Mouse (Mus musculus) stomach, adult 2 months (tissue): ENCODE measurements around the gene Rhox2a. TPM values are rescaled to one million over a fixed set of nuclear protein-coding genes. Genes with fewer than 3 reads are reported as not detected.

Source experiments
- polyA plus RNA-seq: library from polyadenylated mRNA; depleted of rRNA; stranded (reverse); fragments of >200 nt; gene quantifications from 2 replicates; pipeline ENCODE4 v1.2.3, GENCODE M21; 2012; rRNA removed

Rhox2a gene
- not detected in 2 replicates for polyA plus RNA-seq

DNA sequence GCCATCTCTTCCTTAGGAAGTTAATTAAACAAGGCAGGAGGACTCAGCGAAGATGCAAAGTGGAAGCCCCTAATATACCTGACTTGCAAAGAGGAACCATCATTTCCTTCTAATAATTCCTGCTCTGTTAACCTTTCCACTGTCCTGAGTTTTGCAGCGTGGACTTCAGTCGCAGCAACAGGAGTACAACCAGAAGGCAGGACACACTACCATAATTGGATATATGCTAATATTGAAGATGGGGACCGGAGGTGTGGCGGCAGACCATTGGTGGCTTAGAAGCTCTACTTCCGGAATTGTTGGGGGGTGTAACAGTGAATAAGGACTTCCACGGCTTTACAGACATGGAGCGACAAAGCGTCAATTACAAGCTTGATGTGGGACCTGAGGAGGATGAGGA is at the start of gene Rhox2a:
Gene Rhox2a, plus strand, starts transcription at position 301 of the 400 bp plus-strand sequence.

DNA sequence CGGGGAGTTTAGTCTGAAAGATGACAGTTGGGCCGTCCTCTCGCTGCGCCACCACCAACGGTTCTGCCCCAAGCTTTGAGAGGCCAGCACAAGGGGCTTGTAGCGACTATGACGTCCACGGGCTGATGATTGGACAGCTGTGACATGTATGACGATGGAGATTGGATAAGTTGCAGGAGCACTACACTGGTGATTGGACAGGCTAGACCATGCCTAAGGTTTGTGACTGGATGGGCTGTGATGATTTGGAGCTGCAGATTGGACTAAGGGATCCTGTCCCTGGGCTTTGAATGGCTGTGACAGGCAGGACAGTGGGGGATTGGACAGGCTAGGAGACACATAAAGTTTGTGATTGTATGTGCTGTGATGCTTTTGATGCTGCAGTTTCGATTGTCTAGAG is 33.8 kb upstream of the Rhox2a start, which contains the start of gene Gm9:
Gene Gm9, minus strand, starts transcription at position 101 of the 400 bp plus-strand sequence.

DNA sequence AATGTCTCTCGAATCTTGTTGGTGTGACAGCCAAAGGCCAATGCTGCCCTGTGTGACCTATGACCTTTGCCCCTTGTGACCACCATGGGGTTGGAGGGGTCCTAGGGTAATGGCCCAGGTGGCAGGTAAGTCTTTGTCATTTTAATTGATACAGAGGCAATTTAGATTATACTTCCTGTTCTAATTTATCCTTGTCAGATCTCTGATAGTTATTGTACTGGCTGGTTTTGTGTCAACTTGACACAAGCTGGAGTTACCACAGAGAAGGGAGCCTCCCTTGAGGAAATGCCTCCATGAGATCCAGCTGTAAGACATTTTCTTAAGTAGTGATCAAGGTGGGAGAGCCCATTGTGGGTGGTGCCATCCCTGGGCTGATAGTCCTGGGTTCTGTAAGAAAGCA is 22.6 kb upstream of the Rhox2a start, which contains the start of gene Rhox1:
Gene Rhox1, minus strand, starts transcription at position 101 of the 400 bp plus-strand sequence.

DNA sequence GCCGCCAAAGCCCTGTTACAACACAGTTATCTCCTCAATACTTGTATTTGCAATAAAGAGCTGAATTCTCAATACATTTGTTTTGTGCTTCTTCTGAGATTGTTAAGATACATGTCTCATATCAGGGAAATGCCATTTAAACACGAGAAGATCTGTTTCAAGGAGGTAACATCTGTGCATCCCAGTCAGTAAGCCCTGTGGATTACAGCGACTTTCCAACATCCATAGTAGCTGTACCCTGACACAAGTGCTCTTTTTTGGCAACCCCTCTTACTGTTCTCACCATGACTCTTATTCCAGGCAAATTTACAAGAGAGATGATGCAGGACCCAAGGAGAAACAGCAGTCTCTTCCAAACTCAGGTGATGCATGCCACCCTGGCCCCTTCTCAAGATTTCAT is 4.8 kb downstream of the Rhox2a start, which contains the start of gene Rhox3a:
Gene Rhox3a, plus strand, starts transcription at position 301 of the 400 bp plus-strand sequence.

DNA sequence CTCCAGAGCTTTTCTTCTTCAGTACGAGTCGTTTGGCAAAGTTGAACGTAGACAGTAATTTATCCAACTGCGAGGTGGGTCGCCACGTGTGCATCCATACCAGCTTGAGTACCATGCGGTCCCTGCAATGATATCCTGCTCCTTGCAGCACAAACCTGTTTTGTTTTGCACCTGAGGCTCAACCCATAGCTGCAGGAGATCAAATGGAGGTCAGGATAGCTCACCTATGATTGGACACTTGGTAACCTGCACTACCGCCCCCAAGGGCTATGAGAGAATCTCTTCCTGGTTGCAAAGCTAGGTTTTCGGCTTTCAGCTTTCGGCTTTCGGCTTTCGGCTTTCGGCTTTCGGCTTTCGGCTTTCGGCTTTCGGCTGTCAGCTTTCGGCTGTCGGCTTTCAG is 20.3 kb downstream of the Rhox2a start, which contains the start of gene Rhox4a:
Gene Rhox4a, plus strand, starts transcription at position 301 of the 400 bp plus-strand sequence.

Other genes starting within 250 kb of the Rhox2a start
- 0.19 and 0.40 TPM in 2 replicates for gene Sowahd, start 196.1 kb upstream of the Rhox2a start, polyA plus RNA-seq
- gene Rpl39, start 159.6 kb upstream of the Rhox2a start, polyA plus RNA-seq = 2.9 and 5.2 TPM in 2 replicates
- gene Upf3b, start 134.7 kb upstream of the Rhox2a start, polyA plus RNA-seq = 0.08 and 0.23 TPM in 2 replicates
- gene Nkap, start 118.2 kb upstream of the Rhox2a start, polyA plus RNA-seq = 0.38 and 0.83 TPM in 2 replicates
- not detected in 2 replicates for gene Akap14, start 76.1 kb upstream of the Rhox2a start, polyA plus RNA-seq
- 46.5 and 66.5 TPM in 2 replicates for gene Ndufa1, start 53.8 kb upstream of the Rhox2a start, polyA plus RNA-seq
- gene Rnf113a1, start 53.7 kb upstream of the Rhox2a start, polyA plus RNA-seq = 0.28 and 0.75 TPM in 2 replicates
- gene Gm9, start 33.9 kb upstream of the Rhox2a start, polyA plus RNA-seq = not detected in 2 replicates
- not detected in 2 replicates for gene Rhox1, start 22.7 kb upstream of the Rhox2a start, polyA plus RNA-seq
- not detected in 2 replicates for gene Rhox3a, start 4.9 kb downstream of the Rhox2a start, polyA plus RNA-seq
- not detected in 2 replicates for gene Rhox4a, start 20.4 kb downstream of the Rhox2a start, polyA plus RNA-seq
- gene Rhox3a2, start 135.1 kb downstream of the Rhox2a start, polyA plus RNA-seq = not detected in 2 replicates
- gene Rhox4a2, start 145.9 kb downstream of the Rhox2a start, polyA plus RNA-seq = not detected in 2 replicates
- gene Rhox2b, start 167.1 kb downstream of the Rhox2a start, polyA plus RNA-seq = not detected in 2 replicates
- gene Rhox4b, start 187.5 kb downstream of the Rhox2a start, polyA plus RNA-seq = not detected in 2 replicates
- gene Rhox2c, start 208.7 kb downstream of the Rhox2a start, polyA plus RNA-seq = not detected in 2 replicates
- gene Rhox3c, start 213.6 kb downstream of the Rhox2a start, polyA plus RNA-seq = not detected in 2 replicates
- not detected in 2 replicates for gene Rhox4c, start 235.4 kb downstream of the Rhox2a start, polyA plus RNA-seq
- gene Rhox2d, start 248.5 kb downstream of the Rhox2a start, polyA plus RNA-seq = not detected in 2 replicates